Mouse (Mus musculus): ENCODE measurements around the gene Tecr.
"Not testable (repeated sequence)": the region's sequence is repeated elsewhere in the genome, so short reads cannot be mapped to it uniquely, and the experiment has no call there.

Gene Tecr

GRCm38 (mm10) chr8:83617111-83617510, 9.3 kb upstream of the Tecr start:
- no peak for DNase-seq

- no peak for DNase-seq
Observed at GRCm38 (mm10) chr8:83616625-83617024, 8.9 kb upstream of the Tecr start.

DNA sequence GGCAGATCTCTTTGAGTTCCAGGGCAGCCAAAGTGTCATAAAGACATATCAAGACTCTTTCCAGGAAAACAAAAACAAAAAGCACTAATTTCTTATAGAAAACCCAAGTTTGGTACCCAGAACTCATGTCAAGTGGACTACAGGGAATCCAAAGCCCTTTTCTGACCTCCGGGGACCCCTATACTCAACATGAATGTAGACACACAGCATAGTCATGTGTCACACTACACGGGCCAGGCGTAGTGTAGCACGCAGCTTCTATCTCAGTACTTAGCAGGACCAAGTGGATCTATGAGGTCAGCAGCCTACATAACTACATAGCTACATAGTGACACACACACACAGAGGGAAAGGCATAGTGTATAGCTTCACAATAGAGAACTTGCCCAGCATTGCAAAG, 5.9 kb upstream of the Tecr start:
- no peak for DNase-seq

- DNase-seq = no peak
Observed at GRCm38 (mm10) chr8:83611921-83612320, 4.2 kb upstream of the Tecr start.

DNA sequence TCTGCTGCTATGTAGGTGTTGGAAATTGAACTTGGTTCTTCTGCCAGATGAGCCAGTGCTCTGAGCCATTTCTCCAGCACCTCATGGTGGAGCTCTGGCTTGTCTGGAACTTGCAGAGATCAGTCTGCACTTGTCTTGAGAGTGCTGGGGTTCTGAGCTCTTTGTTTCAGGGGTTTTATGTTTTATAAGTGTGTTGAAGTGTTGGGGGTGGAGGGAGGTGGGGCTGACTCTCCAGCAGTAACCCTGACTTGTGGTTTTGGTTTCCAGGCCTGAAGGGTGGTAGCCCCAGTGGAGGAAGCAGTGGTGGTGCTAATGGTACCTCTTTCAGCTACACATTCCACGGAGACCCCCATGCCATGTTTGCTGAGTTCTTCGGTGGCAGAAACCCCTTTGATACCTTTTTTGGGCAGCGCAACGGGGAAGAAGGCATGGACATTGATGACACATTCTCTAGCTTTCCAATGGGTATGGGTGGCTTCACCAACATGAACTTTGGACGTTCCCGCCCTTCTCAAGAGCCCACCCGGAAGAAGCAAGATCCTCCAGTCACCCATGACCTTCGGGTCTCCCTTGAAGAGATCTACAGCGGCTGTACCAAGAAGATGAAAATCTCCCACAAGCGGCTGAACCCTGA, 1.9 kb upstream of the Tecr start:
- no peak for DNase-seq

- DNase-seq = no peak
Observed at GRCm38 (mm10) chr8:83609086-83609485, 1.3 kb upstream of the Tecr start.

DNA sequence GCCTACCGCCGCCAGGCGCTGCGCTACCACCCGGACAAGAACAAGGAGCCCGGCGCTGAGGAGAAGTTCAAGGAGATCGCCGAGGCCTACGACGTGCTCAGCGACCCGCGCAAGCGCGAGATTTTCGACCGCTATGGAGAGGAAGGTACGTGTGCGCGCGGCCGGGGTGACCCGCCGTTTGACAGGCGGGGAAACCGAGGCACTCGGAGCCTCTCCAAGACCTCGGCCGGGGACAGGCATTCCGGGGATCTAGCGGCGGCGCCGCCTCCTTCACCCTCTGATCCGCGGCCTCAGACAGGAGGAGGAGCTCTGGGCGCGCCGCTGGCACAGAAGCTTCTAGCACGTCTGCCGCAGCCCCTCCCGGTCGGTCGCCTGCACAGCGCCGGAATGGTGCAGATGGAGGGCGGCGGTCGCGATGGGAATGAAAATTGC, 643 bp upstream of the Tecr start:
- peak; percentile 84 for DNase-seq

DNA sequence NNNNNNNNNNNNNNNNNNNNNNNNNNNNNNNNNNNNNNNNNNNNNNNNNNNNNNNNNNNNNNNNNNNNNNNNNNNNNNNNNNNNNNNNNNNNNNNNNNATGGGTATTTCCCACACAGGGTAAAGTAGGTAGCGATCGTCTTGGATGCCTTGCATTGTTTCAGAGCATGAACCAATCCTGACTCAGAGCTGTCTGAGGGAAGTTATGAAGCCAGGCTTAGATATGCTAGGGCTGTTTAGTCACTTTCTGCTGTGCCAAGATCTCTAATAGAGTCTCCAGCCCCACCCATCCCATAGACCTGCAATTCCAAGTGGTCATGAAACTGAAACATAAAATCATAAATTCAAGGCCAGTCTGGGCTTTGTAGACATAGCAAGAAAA, 5.1 kb downstream of the Tecr start:
- DNase-seq = no peak

DNA sequence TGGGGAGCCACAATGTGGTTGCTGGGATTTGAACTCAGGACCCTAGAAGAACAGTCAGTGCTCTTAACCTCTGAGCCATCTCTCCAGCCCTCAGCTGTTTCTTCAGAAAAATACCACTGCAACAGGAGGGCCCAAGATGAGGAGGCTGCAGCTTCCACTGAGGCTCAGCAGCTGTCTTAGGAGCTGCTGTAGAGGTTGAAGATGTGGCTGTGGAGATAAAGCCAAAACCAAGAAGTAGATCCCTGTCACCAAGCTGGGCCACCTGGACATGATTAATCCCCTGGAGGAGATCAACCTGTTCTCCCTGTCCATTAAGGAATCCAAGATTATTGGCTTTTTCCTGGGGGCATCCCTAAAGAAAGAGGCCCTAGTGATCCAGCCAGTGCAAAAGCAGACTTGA, 8.0 kb downstream of the Tecr start:
- DNase-seq = no peak

GRCm38 (mm10) chr8:83598146-83598545, 9.6 kb downstream of the Tecr start:
- no peak for DNase-seq

DNA sequence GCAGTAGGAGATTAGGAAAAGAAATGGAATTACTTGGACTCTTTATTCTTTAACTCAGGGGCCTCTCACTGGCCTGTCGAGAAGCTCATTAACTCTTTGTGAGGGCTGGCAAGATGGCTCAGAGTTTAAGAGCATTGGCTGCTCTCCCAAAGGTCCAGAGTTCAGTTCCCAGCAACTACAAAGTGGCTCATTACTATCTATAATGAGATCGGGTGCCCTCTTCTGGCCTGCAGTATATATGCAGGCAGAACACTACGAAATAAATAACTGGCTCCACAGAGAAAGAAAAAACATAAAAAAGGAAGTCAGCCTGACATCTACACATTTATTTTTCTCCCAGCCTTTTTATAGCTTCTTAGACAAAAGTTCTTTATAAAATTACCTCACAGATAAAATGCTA, 11.4 kb downstream of the Tecr start:
- peak; percentile 15 for DNase-seq

DNA sequence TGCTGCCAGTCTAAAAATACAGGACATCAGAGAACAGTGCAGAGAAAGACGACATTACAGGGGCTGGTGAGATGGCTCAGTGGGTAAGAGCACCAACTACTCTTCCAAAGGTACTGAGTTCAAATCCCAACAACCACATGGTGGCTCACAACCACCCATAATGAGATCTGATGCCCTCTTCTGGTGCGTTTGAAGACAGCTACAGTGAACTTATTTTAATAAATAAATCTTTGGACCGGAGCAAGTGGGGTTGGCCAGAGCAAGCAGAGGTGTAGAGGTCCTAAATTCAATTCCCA, 12.8 kb downstream of the Tecr start:
- DNase-seq = not testable (repeated sequence)

DNA sequence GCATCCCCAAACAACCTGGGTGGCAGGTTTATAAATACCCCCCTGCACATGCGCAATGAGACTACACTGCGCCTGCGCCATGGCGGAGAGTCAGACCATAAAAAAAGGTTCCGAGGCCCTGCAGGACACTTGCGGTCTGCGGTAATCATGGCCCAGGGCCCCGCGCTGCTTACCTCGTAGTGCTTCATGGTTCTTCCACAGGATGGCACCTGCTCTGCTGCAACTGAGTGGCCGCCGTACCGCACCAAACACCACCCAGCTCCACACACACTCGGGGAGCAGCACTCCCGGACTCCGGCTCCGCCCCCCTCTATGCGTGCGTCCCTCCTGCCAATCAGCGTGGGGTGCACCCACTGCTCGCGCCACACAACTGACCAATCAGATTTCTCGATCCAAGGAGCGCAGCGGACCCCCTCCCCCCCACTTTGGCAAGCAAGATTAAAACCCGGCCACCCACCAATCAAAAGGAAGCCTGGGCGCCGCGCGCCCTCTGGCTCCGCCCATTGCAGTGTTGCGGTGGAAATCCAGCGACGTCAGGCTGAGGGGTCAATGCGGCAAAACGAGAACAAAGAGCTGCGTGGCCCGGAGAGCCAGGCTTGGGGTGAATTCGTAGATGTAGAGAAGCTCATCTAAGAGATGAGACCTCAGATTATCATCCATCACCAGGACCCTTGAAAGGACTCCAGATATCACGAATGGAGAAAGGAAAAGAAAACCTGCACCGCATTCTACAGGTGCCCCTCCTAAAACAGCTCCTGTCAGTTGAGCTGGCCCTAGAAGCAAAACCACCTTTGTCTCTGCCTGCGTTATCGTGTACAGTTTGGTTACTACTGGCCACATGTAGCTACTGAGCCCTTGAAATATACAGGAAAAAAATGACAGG, 13.4 kb downstream of the Tecr start:
- DNase-seq = peak; percentile 96

DNA sequence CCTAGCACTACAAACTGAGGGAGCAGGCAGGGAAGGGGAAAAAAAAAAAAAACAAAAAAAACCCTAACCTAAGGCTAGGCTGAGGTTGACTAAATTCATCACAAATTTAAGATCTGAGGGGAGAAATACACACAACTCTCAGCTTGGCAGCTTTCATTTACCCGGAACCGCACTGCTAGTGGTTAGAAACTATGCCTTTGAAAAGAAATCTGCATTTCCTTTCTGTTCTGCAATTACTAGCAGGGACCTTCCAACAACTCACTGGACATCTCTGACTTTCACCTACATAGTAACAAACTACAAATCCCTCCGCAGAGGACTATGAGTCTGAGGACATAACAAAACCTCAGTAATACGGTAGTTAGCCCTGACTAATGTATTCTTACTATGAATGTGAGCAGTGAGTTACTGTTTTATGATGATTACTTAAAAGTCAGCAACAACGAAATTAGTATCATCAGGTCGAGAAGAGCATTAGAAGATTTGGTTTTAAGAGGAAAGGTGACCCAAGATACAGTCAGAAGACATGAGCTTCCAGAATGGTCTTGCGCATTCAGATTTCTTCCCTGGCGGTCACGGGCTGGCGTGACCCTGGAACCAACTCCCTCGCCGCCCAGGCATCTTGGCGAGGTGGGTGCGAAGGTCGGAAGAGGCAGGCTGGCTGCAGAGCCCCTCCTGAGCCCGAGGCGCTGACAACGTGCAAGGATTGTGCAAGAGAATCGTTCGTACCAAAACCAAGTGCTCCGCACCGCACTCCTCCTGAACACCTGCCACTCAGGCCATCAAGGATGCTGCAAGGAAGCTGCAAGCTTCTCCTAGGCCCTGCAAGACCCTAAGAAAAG, 14.2 kb downstream of the Tecr start:
- no peak for DNase-seq

DNA sequence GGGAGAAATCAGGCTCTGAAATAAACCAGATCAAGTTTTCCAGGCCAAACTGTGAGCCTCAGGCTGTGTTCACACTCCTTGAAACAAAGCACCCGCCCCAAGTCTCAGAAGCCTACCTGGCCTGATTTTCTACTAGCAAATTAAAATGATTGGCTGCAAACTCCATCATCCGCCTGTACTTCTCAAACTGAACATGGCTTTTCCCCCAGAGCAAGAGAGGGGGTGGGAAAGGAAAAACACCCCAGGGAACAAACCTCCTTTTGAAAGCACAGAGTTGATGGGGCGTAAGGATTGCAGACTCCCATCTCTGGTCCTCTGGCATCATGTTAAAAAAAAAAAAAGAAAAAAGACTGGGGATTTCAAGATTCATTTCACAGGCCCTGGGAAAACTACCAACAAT, 15.1 kb downstream of the Tecr start:
- no peak for DNase-seq

GRCm38 (mm10) chr8:83590488-83591023, 17.2 kb downstream of the Tecr start:
- DNase-seq = no peak

DNA sequence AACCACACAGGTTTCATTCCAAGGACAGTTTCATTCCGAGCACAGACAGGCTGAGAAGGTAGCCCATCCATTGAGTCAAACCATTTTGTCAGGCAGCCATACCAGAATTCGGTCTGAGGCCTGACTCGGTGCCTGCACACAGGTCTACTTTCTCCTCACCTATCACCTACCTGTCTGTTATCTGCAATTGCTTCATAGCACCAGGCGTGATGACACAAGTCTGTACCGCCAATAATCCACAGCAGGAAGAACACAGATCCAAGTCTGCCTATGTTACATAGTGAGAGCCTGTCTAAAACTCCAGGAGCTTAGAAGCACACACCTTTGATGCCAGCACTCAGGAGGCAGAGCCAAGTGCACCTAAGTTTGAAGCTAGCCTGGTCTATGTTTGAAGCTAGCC, 18.9 kb downstream of the Tecr start:
- no peak for DNase-seq

GRCm38 (mm10) chr8:83587644-83588043, 20.1 kb downstream of the Tecr start:
- no peak for DNase-seq

GRCm38 (mm10) chr8:83585333-83585732, 22.4 kb downstream of the Tecr start:
- no peak for DNase-seq

GRCm38 (mm10) chr8:83584771-83585170, 23.0 kb downstream of the Tecr start:
- no peak for DNase-seq

DNA sequence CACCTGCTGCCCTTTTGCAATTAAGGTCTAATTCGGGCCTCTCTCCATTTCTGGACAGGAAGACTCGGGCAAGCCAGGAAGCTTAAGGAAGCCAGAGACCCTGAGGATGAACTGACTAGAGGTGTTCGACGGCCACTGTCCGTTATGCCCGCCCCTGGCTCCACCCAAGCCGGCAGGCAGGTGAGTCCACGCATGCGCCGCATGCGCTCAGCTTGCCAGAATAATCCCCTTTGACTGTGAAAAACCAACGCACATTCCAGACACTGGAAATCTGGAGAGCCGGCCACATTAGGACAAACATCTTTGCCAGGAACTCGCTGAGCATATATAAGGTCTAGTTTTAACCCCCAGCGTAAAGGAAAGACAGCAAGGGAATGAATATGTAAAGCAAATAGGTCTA, 24.5 kb downstream of the Tecr start:
- DNase-seq = no peak

GRCm38 (mm10) chr8:83582226-83582625, 25.5 kb downstream of the Tecr start:
- no peak for DNase-seq

GRCm38 (mm10) chr8:83580826-83581225, 26.9 kb downstream of the Tecr start:
- no peak for DNase-seq

DNA sequence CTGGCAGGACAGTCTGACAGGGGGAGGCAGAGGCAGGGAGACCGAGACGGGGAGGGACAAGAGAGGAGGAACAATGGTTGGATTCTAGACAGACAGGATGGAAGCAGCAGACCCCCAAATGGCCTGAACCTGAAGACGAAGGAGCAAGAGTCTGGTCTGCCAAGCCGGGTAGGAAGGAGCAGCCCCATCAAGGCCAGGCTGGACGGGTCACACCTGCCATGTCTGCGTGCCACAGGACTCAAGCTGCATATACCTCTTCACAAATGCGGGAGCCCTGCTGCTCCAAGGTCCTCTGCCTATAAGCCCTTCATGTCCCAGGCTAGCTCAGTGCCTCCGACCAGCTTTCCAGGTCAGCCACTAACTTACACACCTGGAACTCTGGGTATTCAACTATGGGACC, 28.1 kb downstream of the Tecr start:
- DNase-seq = no peak
